Mouse (Mus musculus): ENCODE data around the gene Raet1e.
"Not testable (repeated sequence)": the region's sequence is repeated elsewhere in the genome, so short reads cannot be mapped to it uniquely, and the experiment has no call there.

DNA sequence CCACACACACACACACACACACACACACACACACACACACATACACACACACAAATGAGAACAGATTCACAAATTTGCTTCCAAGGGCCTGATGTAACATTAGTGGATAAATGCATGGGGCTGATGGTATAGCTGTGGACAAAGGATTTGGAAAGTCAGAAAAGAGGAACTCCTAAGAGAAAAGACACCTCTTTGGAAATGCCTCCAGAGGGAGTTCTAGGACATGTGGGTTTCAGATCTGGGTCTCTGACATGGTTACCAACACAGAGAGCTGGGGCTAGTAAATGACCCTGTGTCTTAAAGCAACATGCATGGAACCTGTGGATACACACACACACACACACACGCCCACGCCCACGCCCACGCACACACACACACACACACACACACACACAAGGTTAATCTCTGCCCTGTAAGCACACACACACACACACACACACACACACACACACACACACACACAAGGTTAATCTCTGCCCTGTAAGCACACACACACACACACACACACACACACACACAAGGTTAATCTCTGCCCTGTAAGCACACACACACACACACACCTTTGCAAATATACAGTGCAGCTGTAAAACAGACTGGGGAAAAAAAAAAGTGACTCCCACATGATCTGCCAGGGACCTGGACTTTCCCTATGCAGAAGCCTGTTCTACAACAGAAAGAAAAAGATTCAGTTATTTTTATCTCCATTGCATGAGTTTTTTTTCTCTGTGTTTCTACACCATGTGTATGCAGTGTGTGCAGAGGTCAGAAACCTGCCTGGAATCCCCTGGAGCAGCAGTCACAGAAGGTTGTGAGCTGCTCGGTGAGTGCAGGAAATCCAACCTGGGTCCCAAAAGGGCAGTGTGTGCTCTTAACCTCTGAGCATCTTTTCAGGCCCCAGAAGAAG lies 14.3 kb downstream of the Raet1e start:
- TF ChIP-seq CTCF (IDR thresholded peaks at IDR 0.05 in 2 of 3, conservative IDR thresholded peaks at IDR 0.05 in 1 of 3; ENCODE audit: control insufficient read depth in 1 of 3, insufficient read depth in 1 of 3, low read depth in 2 of 3, low read length in 3 of 3, poor library complexity in 1 of 3, severe bottlenecking in 1 of 3); POLR2A (IDR thresholded peaks at IDR 0.05; ENCODE audit: control insufficient read depth in 1 of 2, insufficient read depth in 1 of 2, low read depth in 1 of 2, low read length in 2 of 2, poor library complexity in 1 of 2); EP300 (IDR thresholded peaks at IDR 0.05; ENCODE audit: low read depth in 1 of 2, low read length in 2 of 2); ETS1 (IDR thresholded peaks at IDR 0.05; ENCODE audit: low read depth, low read length); ZC3H11A (IDR thresholded peaks at IDR 0.05; ENCODE audit: low read depth, low read length); GABPA (IDR thresholded peaks at IDR 0.05; ENCODE audit: low read depth, low read length): not testable (repeated sequence)

Data from MEL (cell line).